Comparison of ENCODE assay signal across 7 mouse cellular contexts in genomic region chr12:54985257-54986051, GRCm38 (mm10). TPM values are rescaled to one million over a fixed set of nuclear protein-coding genes. Genes with fewer than 3 reads are reported as not detected.
DNase-seq lines count a peak whose midpoint lies in the region; ATAC-seq and TF ChIP-seq lines count a peak whose summit lies in the region.

No protein-coding gene starts in this region.

- TF ChIP-seq POLR2A in cortical plate, adult 2 months (IDR thresholded peaks at IDR 0.05; ENCODE audit: extremely low read depth, insufficient read depth, low read length), result no peak

- H3K4me1 ChIP-seq in cortical plate, adult 2 months (ENCODE audit: control insufficient read depth, insufficient read depth, low read length), result no peaks in the 10 kb centered on the region
- peaks cover 7% of the 10 kb centered on the region; the same call in 1 of the 2 replicates for H3K4me1 ChIP-seq in intestine, embryonic 14.5 days (replicated peaks; ENCODE audit: control insufficient read depth, insufficient read depth, low read length)
- H3K4me1 ChIP-seq in limb, embryonic 15.5 days, result 0 out of 2 replicates have a peak, but pooled peaks cover 6% of the 10 kb centered on the region
- peaks cover 7% of the 10 kb centered on the region for H3K4me1 ChIP-seq in midbrain, embryonic 16.5 days (ENCODE audit: control insufficient read depth, insufficient read depth, low read length)

- H3K36me3 ChIP-seq in intestine, embryonic 14.5 days (ENCODE audit: control insufficient read depth, insufficient read depth, low read length), result 0 out of 2 replicates have a peak, but pooled peaks cover 4% of the 10 kb centered on the region
- H3K36me3 ChIP-seq in limb, embryonic 15.5 days, result no peaks in the 10 kb centered on the region
- H3K36me3 ChIP-seq in midbrain, embryonic 16.5 days (ENCODE audit: control insufficient read depth, insufficient read depth, low read length), result no peaks in the 10 kb centered on the region

- peak overlapping the region; percentile 46 for H3K4me3 ChIP-seq in cortical plate, adult 2 months (ENCODE audit: insufficient read depth, low read length)
- H3K4me3 ChIP-seq in intestine, embryonic 14.5 days (ENCODE audit: low read depth, low read length), result peak overlapping the region; percentile 86
- H3K4me3 ChIP-seq in limb, embryonic 15.5 days, result peak overlapping the region; percentile 85
- peak overlapping the region; percentile 91 for H3K4me3 ChIP-seq in midbrain, embryonic 16.5 days (ENCODE audit: low read depth, low read length)

- no peak for TF ChIP-seq CTCF in cortical plate, adult 2 months (IDR thresholded peaks at IDR 0.05; ENCODE audit: extremely low read depth, insufficient read depth, low read length)

- H3K27me3 ChIP-seq in intestine, embryonic 14.5 days (replicated peaks; ENCODE audit: control insufficient read depth, insufficient read depth, low read length), result no peaks in the 10 kb centered on the region
- H3K27me3 ChIP-seq in limb, embryonic 15.5 days, result no peaks in the 10 kb centered on the region
- no peaks in the 10 kb centered on the region for H3K27me3 ChIP-seq in midbrain, embryonic 16.5 days (ENCODE audit: control insufficient read depth, insufficient read depth, low read depth, low read length)

- H3K9ac ChIP-seq in intestine, embryonic 14.5 days (ENCODE audit: low read length), result peak overlapping the region; percentile 87
- H3K9ac ChIP-seq in limb, embryonic 15.5 days, result peak overlapping the region; percentile 78
- peak overlapping the region; percentile 78 for H3K9ac ChIP-seq in midbrain, embryonic 16.5 days (ENCODE audit: low read depth, low read length)

- WGBS in intestine, embryonic 14.5 days, result under 1% methylated on average over 72 of the region's 117 CpGs
- WGBS in limb, embryonic 15.5 days, result under 1% methylated on average over 93 of the region's 117 CpGs
- WGBS in midbrain, embryonic 16.5 days, result under 1% methylated on average over 90 of the region's 117 CpGs

- peak; percentile 70 to 92 for DNase-seq in adrenal gland, adult (ENCODE audit: inconsistent age in 2 of 2, low spot score in 1 of 2)
- peak; percentile 43 for DNase-seq in gastrocnemius, postnatal 25 days
- DNase-seq in intestine, embryonic 14.5 days (ENCODE audit: low spot score), result peak; percentile 85
- DNase-seq in spleen, postnatal 14 days (ENCODE audit: low spot score in 2 of 2), result peak; percentile 57 to 61

- ATAC-seq in intestine, embryonic 14.5 days (replicated peaks; ENCODE audit: low FRiP score, low TSS enrichment, low read depth), result peak; percentile 69
- peak; percentile 44; the same call in 1 of the 2 replicates for ATAC-seq in limb, embryonic 15.5 days (ENCODE audit: insufficient number of reproducible peaks, low FRiP score, low TSS enrichment, low read depth)
- peak; percentile 75 for ATAC-seq in midbrain, embryonic 16.5 days

- peak overlapping the region; percentile 79 for H3K4me2 ChIP-seq in intestine, embryonic 14.5 days (ENCODE audit: low read length)
- H3K4me2 ChIP-seq in limb, embryonic 15.5 days, result peak overlapping the region; percentile 90
- H3K4me2 ChIP-seq in midbrain, embryonic 16.5 days (ENCODE audit: low read length), result peak overlapping the region; percentile 99

- H3K27ac ChIP-seq in cortical plate, adult 2 months (ENCODE audit: insufficient read depth, low read length), result peak overlapping the region; percentile 48; the same call in 1 of the 2 replicates
- peak overlapping the region; percentile 92 for H3K27ac ChIP-seq in intestine, embryonic 14.5 days (ENCODE audit: low read depth)
- H3K27ac ChIP-seq in limb, embryonic 15.5 days, result peak overlapping the region; percentile 89
- H3K27ac ChIP-seq in midbrain, embryonic 16.5 days (ENCODE audit: low read length), result peak overlapping the region; percentile 74

- no peaks in the 10 kb centered on the region for H3K9me3 ChIP-seq in intestine, embryonic 14.5 days (ENCODE audit: control insufficient read depth, low read length)
- H3K9me3 ChIP-seq in limb, embryonic 15.5 days, result no peaks in the 10 kb centered on the region
- no peaks in the 10 kb centered on the region for H3K9me3 ChIP-seq in midbrain, embryonic 16.5 days (replicated peaks; ENCODE audit: control insufficient read depth, low read length, poor library complexity, severe bottlenecking)

RNA-seq across cellular contexts. Expression of gene Gm20403, which starts 0.9 kb away (rescaled TPM):
- polyA plus RNA-seq in cortical plate, adult 2 months (2012; rRNA removed), result not detected in 2 replicates
- total RNA-seq in gastrocnemius, postnatal 25 days (2021), result not detected
- not detected in 2 replicates for polyA plus RNA-seq in intestine, embryonic 14.5 days (2014; fragmentation: Nextera tagmentation; extraction: Ambion mirVana)
- not detected in 2 replicates for polyA plus RNA-seq in limb, embryonic 15.5 days (2015; fragmentation: Nextera tagmentation; extraction: Ambion mirVana)
- not detected in 2 replicates for polyA plus RNA-seq in midbrain, embryonic 16.5 days (2015; fragmentation: Nextera tagmentation; extraction: Ambion mirVana)

RNA-seq across cellular contexts. Expression of gene Baz1a, which starts 28.7 kb away (rescaled TPM):
- polyA plus RNA-seq in cortical plate, adult 2 months (2012; rRNA removed), result 1.8 and 2.3 TPM in 2 replicates
- 1 to 10 TPM; 4.6 to 5.5 TPM for total RNA-seq in gastrocnemius, postnatal 25 days (2021)
- 26.5 and 28.9 TPM in 2 replicates for polyA plus RNA-seq in intestine, embryonic 14.5 days (2014; fragmentation: Nextera tagmentation; extraction: Ambion mirVana)
- 19.9 and 20.8 TPM in 2 replicates for polyA plus RNA-seq in limb, embryonic 15.5 days (2015; fragmentation: Nextera tagmentation; extraction: Ambion mirVana)
- 1.9 and 5.1 TPM in 2 replicates for polyA plus RNA-seq in midbrain, embryonic 16.5 days (2015; fragmentation: Nextera tagmentation; extraction: Ambion mirVana)

Comparison
In these comparisons a context has a peak if more than half of its experiments do, and no peak if none do; other contexts are left out.
1. Peak in every context shown above with its lines: DNase-seq, ATAC-seq, H3K4me3 ChIP-seq and H3K27ac ChIP-seq.